Mouse (Mus musculus) heart, postnatal 4 days (tissue): ENCODE data around the gene Egfr. TPM values are rescaled to one million over a fixed set of nuclear protein-coding genes. Genes with fewer than 3 reads are reported as not detected.

Source experiments
- DNase-seq: peaks from one replicate; pipeline ENCODE4 v3.0.0; 2021
- total RNA-seq, 2 experiments: library from RNA; stranded (reverse); gene quantifications; 2 replicates each; pipeline ENCODE4 v1.2.3; 2021

Egfr gene
- total RNA-seq, 2 experiments from 2014 or later = 8.0 to 9.1 TPM

- no peak for DNase-seq
These were observed 78.7 kb downstream of the Egfr start for GRCm38 (mm10) chr11:16830531-16831227.

GRCm38 (mm10) chr11:16831974-16832464 is 80.0 kb downstream of the Egfr start:
- peak; percentile 24 for DNase-seq

GRCm38 (mm10) chr11:16838772-16839171 is 86.8 kb downstream of the Egfr start:
- no peak for DNase-seq

- no peak for DNase-seq
These were observed 90.9 kb downstream of the Egfr start for GRCm38 (mm10) chr11:16842924-16843323.

- peak; percentile 67 for DNase-seq
These were observed 92.0 kb downstream of the Egfr start for GRCm38 (mm10) chr11:16843889-16844568.

- DNase-seq = no peak
These were observed 96.9 kb downstream of the Egfr start for GRCm38 (mm10) chr11:16848881-16849280.

- DNase-seq = no peak
These were observed 99.4 kb downstream of the Egfr start for GRCm38 (mm10) chr11:16851361-16851760.

- DNase-seq = no peak
These were observed 102.1 kb downstream of the Egfr start for GRCm38 (mm10) chr11:16854111-16854510.

GRCm38 (mm10) chr11:16857346-16857745 is 105.3 kb downstream of the Egfr start:
- DNase-seq = no peak

GRCm38 (mm10) chr11:16861037-16861436 is 109.0 kb downstream of the Egfr start:
- no peak for DNase-seq

GRCm38 (mm10) chr11:16863547-16863946 is 111.5 kb downstream of the Egfr start:
- DNase-seq = no peak

- peak; percentile 54 for DNase-seq
These were observed 113.1 kb downstream of the Egfr start for GRCm38 (mm10) chr11:16864980-16865561.

- DNase-seq = no peak
These were observed 116.0 kb downstream of the Egfr start for GRCm38 (mm10) chr11:16868051-16868450.

GRCm38 (mm10) chr11:16869506-16869905 is 117.5 kb downstream of the Egfr start:
- DNase-seq = no peak

- DNase-seq = peak; percentile 39
These were observed 119.1 kb downstream of the Egfr start for GRCm38 (mm10) chr11:16871120-16871519.

GRCm38 (mm10) chr11:16877676-16878378 is 125.8 kb downstream of the Egfr start:
- DNase-seq = peak; percentile 49

- DNase-seq = no peak
These were observed 129.9 kb downstream of the Egfr start for GRCm38 (mm10) chr11:16881932-16882331.

- peak; percentile 27 for DNase-seq
These were observed 134.1 kb downstream of the Egfr start for GRCm38 (mm10) chr11:16886152-16886551.

- no peak for DNase-seq
These were observed 136.1 kb downstream of the Egfr start for GRCm38 (mm10) chr11:16888086-16888485.

GRCm38 (mm10) chr11:16895441-16896356 is 143.7 kb downstream of the Egfr start:
- DNase-seq = peak; percentile 70

GRCm38 (mm10) chr11:16897681-16898080 is 145.7 kb downstream of the Egfr start:
- no peak for DNase-seq

- no peak for DNase-seq
These were observed 148.2 kb downstream of the Egfr start for GRCm38 (mm10) chr11:16900182-16900581.
